Mouse (Mus musculus) limb, embryonic 12.5 days (tissue): ENCODE data around the gene Cntnap2. TPM values are rescaled to one million over a fixed set of nuclear protein-coding genes. Genes with fewer than 3 reads are reported as not detected.

Source experiments
- ATAC-seq: fragments of 200-750 bp; cut with Nextera tagmentation; 2 replicates; pipeline ENCODE4 v1.8.0; 2017; ENCODE audit warnings: low read depth, moderate TSS enrichment; ENCODE audit not compliant: insufficient number of reproducible peaks, insufficient read depth, low FRiP score, low TSS enrichment
- H3K27ac ChIP-seq: fragments of 300-500 bp; sonication (generic); 2 replicates; pipeline ENCODE4 v1.5.1; 2016; ENCODE audit warnings: mild to moderate bottlenecking, moderate library complexity
- H3K27me3 ChIP-seq: fragments of 300-500 bp; sonication (generic); 2 replicates; pipeline ENCODE4 v1.6.1; 2016; ENCODE audit warnings: mild to moderate bottlenecking, moderate library complexity
- H3K36me3 ChIP-seq: fragments of 300-500 bp; sonication (generic); 2 replicates; pipeline ENCODE4 v1.6.1; 2016; ENCODE audit warnings: mild to moderate bottlenecking, moderate library complexity
- H3K4me1 ChIP-seq: fragments of 300-500 bp; sonication (generic); replicated peaks from 2 replicates; pipeline ENCODE4 v1.6.1; 2016
- H3K4me2 ChIP-seq: fragments of 300-500 bp; sonication (generic); 2 replicates; pipeline ENCODE4 v1.6.1; 2016; ENCODE audit warnings: mild to moderate bottlenecking, moderate library complexity
- H3K4me3 ChIP-seq: fragments of 300-500 bp; sonication (generic); replicated peaks from 2 replicates; pipeline ENCODE4 v1.5.1; 2016; ENCODE audit warnings: mild to moderate bottlenecking
- H3K9ac ChIP-seq: fragments of 300-500 bp; sonication (generic); replicated peaks from 2 replicates; pipeline ENCODE4 v1.6.1; 2016; ENCODE audit warnings: mild to moderate bottlenecking, moderate library complexity
- H3K9me3 ChIP-seq: fragments of 300-500 bp; sonication (generic); 2 replicates; pipeline ENCODE4 v1.6.1; 2016; ENCODE audit warnings: mild to moderate bottlenecking, moderate library complexity
- WGBS: fragments of 180-500 bp; shearing (Covaris S2); methylation state at CpG from one replicate; pipeline ENCODE4 v1.1.7; 2016; 5-methylcytosine and 5-hydroxymethylcytosine counted together
- polyA plus RNA-seq: library from polyadenylated mRNA; unstranded; fragments of >200 nt; fragmentation: Nextera tagmentation; extraction: Ambion mirVana; gene quantifications from 2 replicates; pipeline ENCODE4 v1.2.1, GENCODE M21; 2016

The Cntnap2 gene
- polyA plus RNA-seq, 1 experiment from 2014 or later: 1.6 TPM

DNA sequence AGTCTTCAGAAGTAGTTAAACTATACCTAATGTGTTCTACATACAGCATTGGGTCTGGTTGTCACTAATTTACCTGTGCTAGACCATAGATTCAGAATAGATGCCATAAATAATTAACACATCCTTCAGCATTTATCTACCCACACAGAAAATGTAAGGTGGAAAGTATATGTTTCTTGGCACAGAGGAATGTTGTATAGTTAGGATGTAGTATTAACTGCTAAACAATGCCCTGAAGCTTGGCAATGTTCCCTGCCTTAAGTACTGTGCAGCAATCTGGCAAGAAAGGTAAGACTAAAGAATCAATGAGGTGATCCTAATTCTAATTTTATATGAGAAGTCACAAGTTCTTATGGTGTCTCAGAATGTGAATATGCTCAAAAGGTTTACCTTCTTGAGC lies 529.9 kb downstream of the Cntnap2 start:
- no peak for ATAC-seq
- no peak overlapping the region for H3K4me2 ChIP-seq
- no peaks in the 10 kb centered on the region for H3K36me3 ChIP-seq
- H3K4me3 ChIP-seq: no peak overlapping the region
- H3K27me3 ChIP-seq: no peaks in the 10 kb centered on the region
- H3K9ac ChIP-seq: no peak overlapping the region
- H3K27ac ChIP-seq: no peak overlapping the region
- no peaks in the 10 kb centered on the region for H3K9me3 ChIP-seq
- no peaks in the 10 kb centered on the region for H3K4me1 ChIP-seq

DNA sequence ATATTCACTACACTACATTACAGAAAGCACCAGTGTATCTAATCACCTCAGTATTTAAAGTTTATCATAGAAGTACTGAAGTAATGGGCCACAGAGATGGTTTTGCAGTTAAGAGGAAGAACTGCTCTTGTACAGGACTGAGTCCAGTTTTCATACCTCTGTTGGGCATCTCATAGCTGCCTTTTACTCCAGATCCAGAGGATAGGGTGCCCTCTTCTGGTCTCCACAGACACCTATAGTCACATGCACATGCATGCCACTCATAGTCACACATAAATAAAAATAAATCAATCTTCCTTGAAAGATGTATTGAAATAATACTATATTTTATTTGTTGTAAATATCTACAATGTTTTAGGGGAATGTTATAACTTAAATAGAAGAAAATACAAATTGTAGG lies 587.9 kb downstream of the Cntnap2 start:
- no peak overlapping the region for H3K4me3 ChIP-seq
- H3K4me1 ChIP-seq: no peaks in the 10 kb centered on the region
- no peaks in the 10 kb centered on the region for H3K36me3 ChIP-seq
- no peaks in the 10 kb centered on the region for H3K27me3 ChIP-seq
- 0 out of 2 replicates have a peak, but pooled peaks cover 3% of the 10 kb centered on the region for H3K9me3 ChIP-seq
- no peak overlapping the region for H3K9ac ChIP-seq
- H3K4me2 ChIP-seq: no peak overlapping the region
- no peak overlapping the region for H3K27ac ChIP-seq
- ATAC-seq: no peak

DNA sequence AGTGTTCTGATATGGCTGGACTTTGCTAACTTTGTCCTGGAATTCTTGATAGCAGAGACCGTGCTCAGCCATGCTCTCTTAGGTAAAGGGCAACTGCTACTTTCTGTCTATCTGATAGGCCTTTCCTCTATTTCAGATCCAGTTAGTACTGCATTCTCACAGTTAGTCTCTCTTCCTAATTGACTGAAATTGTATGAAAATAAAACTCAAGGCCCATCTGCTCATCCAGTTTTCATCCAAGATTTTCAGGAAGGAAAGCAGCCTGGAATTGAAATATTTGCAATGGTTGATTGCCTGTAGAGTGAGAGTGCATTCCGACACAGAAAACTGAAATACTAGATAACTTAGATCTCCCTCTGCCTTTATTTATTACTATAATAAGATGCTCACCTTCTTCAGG lies 589.3 kb downstream of the Cntnap2 start:
- H3K9me3 ChIP-seq: 0 out of 2 replicates have a peak, but pooled peaks cover 3% of the 10 kb centered on the region
- WGBS: 88% methylated on average over 2 of the region's 2 CpGs
- H3K9ac ChIP-seq: no peak overlapping the region
- no peaks in the 10 kb centered on the region for H3K27me3 ChIP-seq
- H3K4me3 ChIP-seq: no peak overlapping the region
- no peaks in the 10 kb centered on the region for H3K36me3 ChIP-seq
- H3K27ac ChIP-seq: no peak overlapping the region
- H3K4me2 ChIP-seq: no peak overlapping the region
- ATAC-seq: no peak
- H3K4me1 ChIP-seq: no peaks in the 10 kb centered on the region

DNA sequence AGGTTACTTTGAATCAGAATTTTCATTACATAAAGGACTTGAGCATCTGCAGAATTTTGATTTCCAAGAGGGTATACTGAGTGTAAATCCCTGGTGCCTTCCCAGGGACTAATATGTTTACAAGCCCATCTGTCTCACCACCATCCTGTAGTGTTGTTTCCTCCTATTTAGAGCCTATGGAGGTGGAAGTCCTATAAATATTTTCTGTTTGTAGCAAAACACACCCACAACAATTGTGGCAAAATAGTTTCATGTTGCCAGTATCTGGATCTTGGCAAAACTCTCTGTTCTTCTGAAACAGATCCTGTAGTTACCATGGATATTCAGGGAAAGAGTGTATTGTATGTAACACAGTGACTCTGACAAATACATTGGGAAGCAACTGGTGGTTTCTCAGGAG lies 641.1 kb downstream of the Cntnap2 start:
- no peak overlapping the region for H3K9ac ChIP-seq
- H3K4me1 ChIP-seq: no peaks in the 10 kb centered on the region
- no peak overlapping the region for H3K27ac ChIP-seq
- no peak overlapping the region for H3K4me2 ChIP-seq
- no peaks in the 10 kb centered on the region for H3K9me3 ChIP-seq
- no peaks in the 10 kb centered on the region for H3K27me3 ChIP-seq
- no peaks in the 10 kb centered on the region for H3K36me3 ChIP-seq
- H3K4me3 ChIP-seq: no peak overlapping the region
- ATAC-seq: no peak

DNA sequence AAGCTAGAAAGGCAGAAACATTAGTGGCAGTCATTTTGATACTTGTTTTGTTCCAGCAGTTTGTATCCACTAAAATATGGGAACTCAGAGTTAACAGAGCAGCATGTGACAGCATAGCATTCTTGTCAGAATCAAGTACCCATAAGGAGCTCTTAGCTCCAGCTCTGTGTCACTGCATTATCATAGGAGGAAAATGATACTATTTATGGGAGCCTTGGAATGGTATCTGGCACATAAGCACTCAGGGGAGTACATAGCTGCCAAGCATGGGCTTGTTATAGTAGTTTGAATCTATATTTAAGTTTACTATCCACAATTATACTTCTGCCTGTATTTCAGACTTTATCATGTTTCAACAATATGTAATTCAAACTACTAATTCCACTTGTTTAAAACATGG lies 732.5 kb downstream of the Cntnap2 start:
- Histone ChIP-seq H3K27ac (no peak overlapping the region), H3K4me2 (no peak overlapping the region), H3K9me3 (no peaks in the 10 kb centered on the region), H3K4me1 (no peaks in the 10 kb centered on the region), H3K27me3 (no peaks in the 10 kb centered on the region), H3K9ac (no peak overlapping the region), H3K36me3 (no peaks in the 10 kb centered on the region), H3K4me3 (no peak overlapping the region)
- no peak for ATAC-seq

DNA sequence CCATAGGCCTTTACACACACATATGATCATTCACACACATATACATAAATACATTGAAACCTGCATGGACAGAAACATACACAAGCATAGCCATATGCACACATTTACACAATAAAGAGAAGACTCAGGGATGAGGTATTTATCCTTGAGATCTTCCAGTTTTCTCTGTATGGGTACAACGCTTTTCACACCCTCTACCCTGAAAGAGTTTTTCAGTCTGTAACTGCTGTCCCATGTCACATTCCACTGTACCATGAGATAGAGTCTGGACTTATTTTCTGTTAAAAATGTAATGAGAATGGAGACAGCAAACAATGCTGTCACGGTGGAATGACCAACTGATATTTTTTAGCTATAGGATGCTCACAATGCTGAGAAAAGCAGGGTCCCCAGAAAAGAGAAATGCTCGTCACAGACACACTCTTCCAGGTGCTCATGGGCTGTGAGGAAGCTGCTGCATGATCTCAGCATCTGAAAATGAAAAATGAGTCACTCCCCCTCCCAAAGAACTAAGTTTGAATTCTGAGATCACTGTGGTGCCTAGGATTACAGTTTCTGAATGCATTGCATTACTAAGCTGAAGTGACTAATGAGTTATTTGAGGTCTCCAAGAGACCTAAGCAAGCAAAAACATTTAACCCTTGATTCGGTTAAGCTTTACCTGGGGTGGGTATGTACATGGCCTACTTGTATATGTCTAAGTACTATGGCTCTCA lies 782.6 kb downstream of the Cntnap2 start:
- no peaks in the 10 kb centered on the region for H3K4me1 ChIP-seq
- no peak overlapping the region for H3K4me2 ChIP-seq
- H3K9ac ChIP-seq: no peak overlapping the region
- 78% methylated on average over 4 of the region's 4 CpGs for WGBS
- no peaks in the 10 kb centered on the region for H3K36me3 ChIP-seq
- H3K27ac ChIP-seq: no peak overlapping the region
- no peaks in the 10 kb centered on the region for H3K27me3 ChIP-seq
- no peak for ATAC-seq
- H3K9me3 ChIP-seq: no peaks in the 10 kb centered on the region
- H3K4me3 ChIP-seq: no peak overlapping the region

DNA sequence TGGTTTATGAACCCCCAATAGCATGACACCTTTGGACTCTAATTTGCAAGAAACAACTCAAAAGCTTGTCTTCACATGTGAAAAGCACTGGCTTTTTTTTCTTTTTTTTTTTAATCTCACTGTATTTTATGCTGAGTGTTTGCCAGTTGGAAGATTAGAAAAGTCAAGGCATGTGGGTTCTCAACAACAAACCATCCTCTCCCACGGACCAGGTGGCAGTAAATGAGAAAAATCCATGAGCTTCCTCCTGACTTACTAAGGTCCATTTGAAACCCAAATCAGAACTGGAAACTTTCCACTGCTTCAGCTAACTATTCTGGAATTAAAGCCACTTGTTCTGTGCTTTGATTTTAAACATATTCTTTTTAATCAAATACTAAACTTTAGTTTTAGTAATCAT lies 784.6 kb downstream of the Cntnap2 start:
- ATAC-seq: no peak
- Histone ChIP-seq H3K27me3 (no peaks in the 10 kb centered on the region), H3K4me2 (no peak overlapping the region), H3K27ac (no peak overlapping the region), H3K4me3 (no peak overlapping the region), H3K36me3 (no peaks in the 10 kb centered on the region), H3K4me1 (no peaks in the 10 kb centered on the region), H3K9me3 (no peaks in the 10 kb centered on the region), H3K9ac (no peak overlapping the region)
- WGBS: 63% methylated on average over 1 of the region's 1 CpGs

DNA sequence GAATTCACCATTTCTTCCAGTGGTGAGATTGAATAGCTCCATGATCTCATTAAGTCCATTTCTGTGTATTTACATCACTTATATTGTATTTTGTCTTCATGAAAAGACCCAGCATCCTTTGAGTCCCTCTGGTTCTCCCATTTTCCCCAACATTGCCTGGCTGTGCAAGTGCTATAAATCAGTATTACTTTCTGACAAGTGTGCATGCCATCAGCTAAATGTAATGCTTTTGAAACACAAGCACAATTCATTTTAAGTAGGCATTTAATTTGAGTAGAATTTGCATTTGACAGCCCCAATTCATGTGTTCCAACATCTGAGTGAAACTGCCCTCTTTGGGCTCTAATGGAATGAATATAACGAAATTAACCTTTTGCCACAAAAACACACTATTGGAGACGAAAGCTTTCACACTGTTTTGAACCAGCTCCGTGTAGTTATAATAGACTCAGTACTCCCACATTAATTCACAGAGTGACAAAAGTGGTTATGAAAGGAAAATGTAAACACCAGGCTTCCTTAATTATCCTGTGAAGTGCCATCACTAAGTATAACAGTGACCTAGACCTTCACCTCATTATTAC lies 812.3 kb downstream of the Cntnap2 start:
- no peak overlapping the region for H3K27ac ChIP-seq
- WGBS: 74% methylated on average over 3 of the region's 3 CpGs
- H3K4me2 ChIP-seq: no peak overlapping the region
- no peaks in the 10 kb centered on the region for H3K27me3 ChIP-seq
- H3K36me3 ChIP-seq: no peaks in the 10 kb centered on the region
- H3K9ac ChIP-seq: no peak overlapping the region
- no peak for ATAC-seq
- H3K4me1 ChIP-seq: no peaks in the 10 kb centered on the region
- H3K4me3 ChIP-seq: no peak overlapping the region
- H3K9me3 ChIP-seq: no peaks in the 10 kb centered on the region

DNA sequence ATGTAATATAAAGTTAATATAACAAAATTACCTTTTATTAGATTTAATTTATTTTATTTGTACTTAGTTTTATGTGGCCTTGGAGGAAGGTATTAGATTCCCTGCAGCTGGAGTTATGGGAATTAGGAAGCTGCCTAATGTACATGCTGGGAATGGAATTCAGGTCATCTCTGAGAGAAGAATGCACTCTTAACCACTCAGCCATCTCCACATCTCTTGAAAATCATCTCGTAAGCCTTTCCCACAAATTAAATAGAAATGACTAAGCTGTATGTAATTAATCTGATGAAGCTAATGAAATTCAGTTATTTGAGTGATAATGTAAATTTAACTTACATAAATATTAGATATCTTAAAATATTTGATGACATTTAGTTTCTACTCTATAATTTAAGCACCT lies 826.3 kb downstream of the Cntnap2 start:
- Histone ChIP-seq H3K4me1 (no peaks in the 10 kb centered on the region), H3K27me3 (no peaks in the 10 kb centered on the region), H3K9ac (no peak overlapping the region), H3K36me3 (no peaks in the 10 kb centered on the region), H3K27ac (no peak overlapping the region), H3K4me2 (no peak overlapping the region), H3K9me3 (no peaks in the 10 kb centered on the region), H3K4me3 (no peak overlapping the region)
- 85% methylated on average over 1 of the region's 1 CpGs for WGBS
- no peak for ATAC-seq

DNA sequence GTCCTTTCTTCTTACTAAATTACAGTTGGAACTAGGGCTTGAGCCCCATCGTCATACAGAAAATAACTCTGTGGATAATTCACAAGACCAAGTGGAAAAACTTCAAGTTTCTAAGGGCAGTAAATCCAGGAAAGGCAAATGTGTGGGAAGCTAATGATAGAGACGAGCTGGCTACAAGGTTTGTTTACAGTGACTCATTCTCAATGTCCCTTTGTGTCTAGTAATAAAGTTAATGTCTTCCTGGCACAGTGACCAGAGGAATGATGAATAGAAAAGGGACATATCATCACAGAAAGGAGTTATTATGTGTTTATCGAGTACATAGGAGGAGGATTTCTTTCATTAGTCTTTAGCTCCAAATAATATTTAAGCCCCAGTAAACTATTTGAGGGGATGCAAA lies 828.7 kb downstream of the Cntnap2 start:
- no peaks in the 10 kb centered on the region for H3K27me3 ChIP-seq
- WGBS: 71% methylated on average over 3 of the region's 3 CpGs
- no peak overlapping the region for H3K27ac ChIP-seq
- no peak overlapping the region for H3K4me3 ChIP-seq
- H3K9ac ChIP-seq: no peak overlapping the region
- H3K36me3 ChIP-seq: no peaks in the 10 kb centered on the region
- H3K4me1 ChIP-seq: no peaks in the 10 kb centered on the region
- H3K4me2 ChIP-seq: no peak overlapping the region
- ATAC-seq: no peak
- H3K9me3 ChIP-seq: no peaks in the 10 kb centered on the region

DNA sequence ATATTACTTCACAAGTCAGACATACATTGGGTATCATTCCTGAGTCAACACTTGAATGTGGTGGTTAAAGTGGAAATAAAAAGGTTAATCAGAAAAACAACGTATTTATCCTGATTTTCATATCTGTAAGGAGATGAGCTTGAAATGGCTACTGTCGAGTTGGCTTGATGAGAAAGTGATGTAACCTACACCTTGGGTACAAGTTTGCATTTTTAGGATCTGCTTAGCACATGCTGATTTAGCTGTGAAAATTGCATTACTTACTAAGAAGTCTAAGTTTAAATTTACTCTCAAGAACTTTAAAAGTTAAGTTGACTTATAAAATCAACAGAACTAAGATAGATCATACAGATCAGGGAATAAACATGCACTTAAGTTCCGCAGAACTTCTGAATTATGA lies 879.1 kb downstream of the Cntnap2 start:
- H3K4me2 ChIP-seq: no peak overlapping the region
- H3K36me3 ChIP-seq: no peaks in the 10 kb centered on the region
- no peak overlapping the region for H3K9ac ChIP-seq
- H3K9me3 ChIP-seq: no peaks in the 10 kb centered on the region
- no peak for ATAC-seq
- WGBS: 88% methylated on average over 3 of the region's 3 CpGs
- no peak overlapping the region for H3K4me3 ChIP-seq
- no peak overlapping the region for H3K27ac ChIP-seq
- no peaks in the 10 kb centered on the region for H3K27me3 ChIP-seq
- H3K4me1 ChIP-seq: no peaks in the 10 kb centered on the region

DNA sequence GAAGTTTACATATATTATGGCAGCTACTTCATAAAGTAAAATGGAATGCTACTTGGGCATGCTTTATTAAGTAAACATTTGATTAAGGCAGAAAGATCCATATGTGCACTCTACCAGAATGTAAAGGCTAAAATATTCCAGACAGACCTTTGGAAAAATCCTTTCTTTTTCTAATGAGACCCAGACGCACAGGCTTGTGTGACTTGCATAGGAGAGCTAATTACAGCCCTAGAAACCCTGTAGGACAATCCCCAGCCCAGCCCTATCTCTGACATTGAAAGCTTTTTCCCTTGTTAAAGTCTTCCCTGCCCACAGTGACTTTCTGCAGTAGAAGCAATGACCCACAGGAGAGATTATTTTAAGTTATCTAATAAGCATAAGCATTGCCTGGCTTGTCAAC lies 879.6 kb downstream of the Cntnap2 start:
- H3K4me3 ChIP-seq: no peak overlapping the region
- 23% methylated on average over 1 of the region's 1 CpGs for WGBS
- ATAC-seq: no peak
- H3K4me1 ChIP-seq: no peaks in the 10 kb centered on the region
- no peaks in the 10 kb centered on the region for H3K9me3 ChIP-seq
- H3K27ac ChIP-seq: no peak overlapping the region
- no peak overlapping the region for H3K9ac ChIP-seq
- no peak overlapping the region for H3K4me2 ChIP-seq
- no peaks in the 10 kb centered on the region for H3K36me3 ChIP-seq
- no peaks in the 10 kb centered on the region for H3K27me3 ChIP-seq
